Mouse (Mus musculus): Measurements from ENCODE around the gene Gm15448.
"Not testable (repeated sequence)": the region's sequence is repeated elsewhere in the genome, so short reads cannot be mapped to it uniquely, and the experiment has no call there.

Gm15448 gene

DNA sequence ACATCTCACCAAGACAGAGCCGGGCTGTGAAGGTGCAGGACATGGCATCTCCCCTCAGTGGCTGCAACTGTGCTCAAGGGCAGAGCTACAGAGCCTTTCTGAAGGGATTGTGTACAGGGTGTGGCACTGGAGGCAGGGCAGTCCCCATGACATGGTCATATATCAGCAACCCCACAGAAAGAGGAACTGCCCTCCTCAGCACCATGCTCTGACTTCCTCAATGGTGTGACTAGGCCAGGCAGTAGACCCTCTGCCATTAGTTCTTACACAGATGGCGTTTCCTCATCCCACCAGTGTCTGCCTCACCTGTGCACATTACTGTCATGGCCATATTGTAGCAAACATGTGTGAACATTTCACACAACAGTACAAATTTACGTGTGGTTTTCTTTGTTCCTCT is at the start of gene Gm15448:
Gene Gm15448 (minus strand): TSS at position 89 of the 400 bp plus-strand sequence.
- in situ Hi-C loops (cut with MboI; ENCODE audit: low sequenced_read_pairs) = not testable (repeated sequence)

DNA sequence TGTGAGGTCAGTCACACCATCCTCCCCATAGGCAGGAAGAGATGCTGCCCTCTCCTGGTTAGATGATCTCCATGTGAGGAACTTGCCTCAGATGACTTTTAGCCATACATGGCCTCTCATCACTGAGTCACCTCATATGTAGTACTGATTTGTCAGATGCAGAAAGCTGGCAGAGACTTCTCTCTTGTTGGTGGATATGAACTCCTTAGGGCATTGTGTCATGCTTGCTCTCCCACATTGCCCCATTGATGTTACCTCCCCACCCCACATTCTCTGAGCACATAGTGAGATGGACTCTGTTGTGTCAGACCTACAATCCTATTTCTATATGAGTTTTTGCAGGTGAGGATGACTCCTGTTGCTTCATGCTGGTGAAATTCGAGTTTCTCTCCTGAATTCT is 49.5 kb upstream of the Gm15448 start:
- in situ Hi-C loops (cut with MboI; ENCODE audit: low sequenced_read_pairs) = not testable (repeated sequence)

DNA sequence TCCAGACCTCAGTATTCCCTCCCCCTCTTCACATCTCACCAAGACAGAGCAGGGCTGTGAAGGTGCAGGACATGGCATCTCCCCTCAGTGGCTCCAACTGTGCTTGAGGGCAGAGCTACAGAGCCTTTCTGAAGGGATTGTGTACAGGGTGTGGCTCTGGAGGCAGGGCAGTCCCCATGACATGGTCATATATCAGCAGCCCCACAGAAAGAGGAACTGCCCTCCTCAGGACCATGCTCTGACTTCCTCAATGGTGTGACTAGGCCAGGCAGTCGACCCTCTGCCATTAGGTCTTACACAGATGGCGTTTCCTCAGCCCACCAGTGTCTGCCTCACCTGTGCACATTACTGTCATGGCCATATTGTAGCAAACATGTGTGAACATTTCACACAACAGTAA is 19.5 kb upstream of the Gm15448 start, which contains the start of gene Pira2:
Gene Pira2 (minus strand): TSS at position 101 of the 400 bp plus-strand sequence.
- in situ Hi-C loops (cut with MboI; ENCODE audit: low sequenced_read_pairs) = not testable (repeated sequence)

- in situ Hi-C loops (cut with MboI; ENCODE audit: low sequenced_read_pairs) = not testable (repeated sequence)
Measured at GRCm38 (mm10) chr7:3837854-3838253, 12.4 kb upstream of the Gm15448 start.

DNA sequence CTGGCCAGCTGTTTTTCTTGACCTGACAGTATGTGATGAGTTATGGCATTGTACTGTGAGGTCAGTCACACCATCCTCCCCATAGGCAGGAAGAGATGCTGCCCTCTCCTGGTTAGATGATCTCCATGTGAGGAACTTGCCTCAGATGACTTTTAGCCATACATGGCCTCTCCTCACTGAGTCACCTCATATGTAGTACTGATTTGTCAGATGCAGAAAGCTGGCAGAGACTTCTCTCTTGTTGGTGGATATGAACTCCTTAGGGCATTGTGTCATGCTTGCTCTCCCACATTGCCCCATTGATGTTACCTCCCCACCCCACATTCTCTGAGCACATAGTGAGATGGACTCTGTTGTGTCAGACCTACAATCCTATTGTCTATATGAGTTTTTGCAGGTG is 5.1 kb upstream of the Gm15448 start:
- in situ Hi-C loops (cut with MboI; ENCODE audit: low sequenced_read_pairs) = not testable (repeated sequence)

DNA sequence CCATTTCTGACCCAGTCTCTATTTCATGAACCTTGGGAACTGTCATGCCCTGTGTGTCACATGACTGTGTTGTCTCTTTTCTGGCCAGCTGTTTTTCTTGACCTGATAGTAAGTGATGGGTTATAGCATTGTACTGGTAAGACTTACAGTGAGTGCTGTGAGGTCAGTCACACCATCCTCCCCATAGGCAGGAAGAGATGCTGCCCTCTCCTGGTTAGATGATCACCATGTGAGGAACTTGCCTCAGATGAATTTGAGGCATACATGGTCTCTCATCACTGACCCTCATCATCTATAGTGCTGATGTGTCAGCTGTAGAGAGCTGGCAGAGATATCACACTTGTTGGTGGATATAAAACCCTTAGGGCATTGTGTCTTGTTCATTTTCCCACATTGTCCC is 13.6 kb downstream of the Gm15448 start:
- in situ Hi-C loops (cut with MboI; ENCODE audit: low sequenced_read_pairs) = not testable (repeated sequence)

- in situ Hi-C loops (cut with MboI; ENCODE audit: low sequenced_read_pairs) = not testable (repeated sequence)
Measured at GRCm38 (mm10) chr7:3802935-3803334, 22.6 kb downstream of the Gm15448 start.

DNA sequence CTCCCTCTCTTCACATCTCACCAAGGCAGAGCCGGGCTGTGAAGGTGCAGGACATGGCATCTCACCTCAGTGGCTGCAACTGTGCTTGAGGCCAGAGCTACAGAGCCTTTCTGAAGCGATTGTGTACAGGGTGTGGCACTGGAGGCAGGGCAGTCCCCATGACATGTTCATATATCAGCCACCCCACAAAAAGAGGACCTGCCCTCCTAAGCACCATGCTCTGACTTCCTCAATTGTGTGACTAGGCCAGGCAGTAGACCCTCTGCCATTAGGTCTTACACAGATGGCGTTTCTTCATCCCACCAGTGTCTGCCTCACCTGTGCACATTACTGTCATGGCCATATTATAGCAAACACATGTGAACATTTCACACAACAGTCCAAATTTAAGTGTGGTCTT is 25.5 kb downstream of the Gm15448 start:
- in situ Hi-C loops (cut with MboI; ENCODE audit: low sequenced_read_pairs) = not testable (repeated sequence)

GRCm38 (mm10) chr7:3796286-3796685 is 29.2 kb downstream of the Gm15448 start:
- in situ Hi-C loops (cut with MboI; ENCODE audit: low sequenced_read_pairs) = not testable (repeated sequence)
